In genomic region chr6:28980219-28980618, GRCm38 (mm10) we compare ENCODE assay signal across 8 mouse cellular contexts.
DNase-seq lines count a peak whose midpoint lies in the region; ATAC-seq and TF ChIP-seq lines count a peak whose summit lies in the region.

No protein-coding gene starts in this region.

- no peaks in the 10 kb centered on the region for H3K36me3 ChIP-seq in E14TG2a.4 (ENCODE audit: insufficient read depth, low read length)
- H3K36me3 ChIP-seq in embryonic facial prominence, embryonic 12.5 days = no peaks in the 10 kb centered on the region
- no peaks in the 10 kb centered on the region for H3K36me3 ChIP-seq in kidney, postnatal 0 days (ENCODE audit: insufficient read depth, low read length)

- peak overlapping the region; percentile 79 for H3K4me3 ChIP-seq in E14TG2a.4 (replicated peaks; ENCODE audit: low read length)
- peak overlapping the region; percentile 44; the same call in 1 of the 2 replicates for H3K4me3 ChIP-seq in embryonic facial prominence, embryonic 12.5 days
- no peak overlapping the region; the same call in 1 of the 2 replicates for H3K4me3 ChIP-seq in kidney, postnatal 0 days (replicated peaks; ENCODE audit: low read depth, low read length)

- H3K27me3 ChIP-seq in E14TG2a.4 (ENCODE audit: insufficient read depth, low read length) = peaks cover 85% of the 10 kb centered on the region
- peaks cover 61% of the 10 kb centered on the region for H3K27me3 ChIP-seq in embryonic facial prominence, embryonic 12.5 days
- peaks cover 10% of the 10 kb centered on the region for H3K27me3 ChIP-seq in kidney, postnatal 0 days (ENCODE audit: insufficient read depth, low read length)

- TF ChIP-seq CTCF in E14TG2a.4 (conservative IDR thresholded peaks at IDR 0.05; ENCODE audit: low read length) = no peak
- no peak for TF ChIP-seq CTCF in kidney, postnatal 0 days (IDR thresholded peaks at IDR 0.05; ENCODE audit: low read depth)

- WGBS in embryonic facial prominence, embryonic 12.5 days = 4% methylated on average over 13 of the region's 14 CpGs
- WGBS in kidney, postnatal 0 days = 4% methylated on average over 12 of the region's 14 CpGs

- DNase-seq in MN1 (ENCODE audit: low spot score) = peak; percentile 71
- DNase-seq in kidney, postnatal 0 days (ENCODE audit: low spot score) = no peak
- peak; percentile 58 for DNase-seq in retina, embryonic 14.5 days (ENCODE audit: low spot score)
- no peak for DNase-seq in urinary bladder, postnatal 36 days (ENCODE audit: low spot score in 2 of 2)
- no peak for DNase-seq in heart, adult 9 months (ENCODE audit: low spot score in 2 of 2)

- ATAC-seq in embryonic facial prominence, embryonic 12.5 days (ENCODE audit: insufficient number of reproducible peaks, insufficient read depth, low FRiP score, low TSS enrichment) = no peak
- no peak for ATAC-seq in kidney, postnatal 0 days (replicated peaks; ENCODE audit: low FRiP score, low read depth)
- ATAC-seq in inflammation-experienced regulatory T-cells, adult 6 months = no peak

- peaks cover 7% of the 10 kb centered on the region; the same call in 1 of the 2 replicates for H3K9me3 ChIP-seq in E14TG2a.4 (ENCODE audit: low read length)
- H3K9me3 ChIP-seq in embryonic facial prominence, embryonic 12.5 days = peaks cover 4% of the 10 kb centered on the region; the same call in 1 of the 2 replicates
- H3K9me3 ChIP-seq in kidney, postnatal 0 days (replicated peaks; ENCODE audit: low read length) = no peaks in the 10 kb centered on the region

- H3K4me2 ChIP-seq in embryonic facial prominence, embryonic 12.5 days (replicated peaks) = peak overlapping the region; percentile 85
- H3K4me2 ChIP-seq in kidney, postnatal 0 days (ENCODE audit: low read length) = peak overlapping the region; percentile 81

- no peak overlapping the region for H3K27ac ChIP-seq in embryonic facial prominence, embryonic 12.5 days
- no peak overlapping the region for H3K27ac ChIP-seq in kidney, postnatal 0 days

- H3K9ac ChIP-seq in embryonic facial prominence, embryonic 12.5 days = no peak overlapping the region
- no peak overlapping the region for H3K9ac ChIP-seq in kidney, postnatal 0 days (ENCODE audit: low read depth, low read length)

- peaks cover 52% of the 10 kb centered on the region for H3K4me1 ChIP-seq in E14TG2a.4 (replicated peaks; ENCODE audit: low read depth, low read length)
- peaks cover 17% of the 10 kb centered on the region for H3K4me1 ChIP-seq in embryonic facial prominence, embryonic 12.5 days
- H3K4me1 ChIP-seq in kidney, postnatal 0 days (replicated peaks; ENCODE audit: insufficient read depth, low read length) = peaks cover 4% of the 10 kb centered on the region; the same call in 1 of the 2 replicates

Comparison
In these comparisons a context has a peak if more than half of its experiments do, and no peak if none do; other contexts are left out.
1. DNase-seq: peak in MN1 (single experiment) and retina, embryonic 14.5 days (single experiment); none in kidney, postnatal 0 days (single experiment), urinary bladder, postnatal 36 days (0 of 2) and heart, adult 9 months (0 of 2).